Mouse (Mus musculus) C2C12 (cell line): ENCODE data around the gene Gzmn.

ENCODE experiments used
- CEBPB ChIP-seq: IDR thresholded peaks from one replicate; pipeline ENCODE4 v1.6.1; 2011; ENCODE audit warnings: low read depth, mild to moderate bottlenecking, control low read depth, moderate library complexity
- CTCF ChIP-seq: IDR thresholded peaks from one replicate; pipeline ENCODE4 v1.5.1; 2011; ENCODE audit not compliant: control insufficient read depth, insufficient read depth, insufficient read length
- FOSL1 ChIP-seq: IDR thresholded peaks from one replicate; pipeline ENCODE4 v1.8.0; 2011; ENCODE audit warnings: mild to moderate bottlenecking, low read length; ENCODE audit not compliant: poor library complexity, insufficient read depth, severe bottlenecking
- MAX ChIP-seq: IDR thresholded peaks from one replicate; pipeline ENCODE4 v1.6.1; 2011; ENCODE audit warnings: mild to moderate bottlenecking, control low read depth
- MYOD1 ChIP-seq: IDR thresholded peaks from one replicate; pipeline ENCODE4 v1.6.1; 2011; ENCODE audit warnings: low read depth; ENCODE audit not compliant: control insufficient read depth, insufficient read length
- MYOG ChIP-seq: IDR thresholded peaks from one replicate; pipeline ENCODE4 v1.6.1; 2011; ENCODE audit not compliant: control insufficient read depth, insufficient read length; ENCODE audit errors: extremely low read depth
- USF1 ChIP-seq: IDR thresholded peaks from one replicate; pipeline ENCODE4 v1.6.1; 2011; ENCODE audit warnings: low read depth, mild to moderate bottlenecking, control low read depth, moderate library complexity

DNA sequence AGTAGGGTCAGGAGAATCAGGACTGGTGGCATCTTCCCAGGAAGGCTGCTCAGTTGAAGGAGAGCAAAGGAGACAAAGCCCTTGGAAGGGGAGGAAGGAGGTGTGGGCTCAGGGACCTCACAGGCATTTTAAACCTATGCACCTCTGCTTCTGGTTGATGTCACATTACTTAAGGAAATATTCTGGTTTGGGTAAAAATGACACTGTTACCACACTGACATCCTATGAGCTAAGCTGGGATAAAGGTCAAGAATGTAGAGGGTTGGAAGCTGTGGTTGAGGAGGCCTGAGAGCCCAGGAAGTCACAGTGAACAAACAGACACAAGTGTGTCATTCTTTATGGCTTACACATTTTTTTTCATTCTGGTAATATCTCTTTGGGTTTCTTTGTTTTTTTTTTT, 53.9 kb downstream of the Gzmn start, which contains the start of gene Gzme:
- TF ChIP-seq USF1 (no peak), CTCF (no peak), MYOG (no peak), FOSL1 (no peak), MAX (no peak), MYOD1 (no peak), CEBPB (no peak)
